Mouse (Mus musculus) lung, adult 2 months (tissue): ENCODE measurements at regions not wholly inside any gene's neighbourhood (a gene's known extent, or its start where the extent isn't known, plus 50 kb on each side); places are given as distances from the start of the nearest gene placed in this dataset.

ENCODE experiments used
- DNase-seq: peaks from one replicate; pipeline ENCODE4 v3.0.0; 2022
- H3K4me1 ChIP-seq: fragments of 200-500 bp; 2 replicates; pipeline ENCODE4 v1.6.1; 2011; ENCODE audit warnings: low read length; ENCODE audit not compliant: control insufficient read depth, insufficient read depth
- H3K4me3 ChIP-seq: fragments of 200-500 bp; replicated peaks from 2 replicates; pipeline ENCODE3; 2011; ENCODE audit warnings: low read depth, mild to moderate bottlenecking, control low read depth, low read length; ENCODE audit errors: extremely low read depth
- CTCF ChIP-seq: fragments of 200-500 bp; IDR thresholded peaks from 2 replicates; pipeline ENCODE4 v1.5.1; 2011; ENCODE audit warnings: mild to moderate bottlenecking, low read length, control low read depth; ENCODE audit not compliant: insufficient read depth
- POLR2A ChIP-seq: fragments of 200-500 bp; IDR thresholded peaks from 2 replicates; pipeline ENCODE4 v1.6.1; 2011; ENCODE audit warnings: low read depth, mild to moderate bottlenecking, control low read depth, low read length, borderline replicate concordance; ENCODE audit errors: extremely low read depth
- WGBS: fragments of 180-500 bp; shearing (Covaris S2); methylation state at CpG from one replicate; pipeline ENCODE4 v1.1.7; 2018; 5-methylcytosine and 5-hydroxymethylcytosine counted together

- no peak for TF ChIP-seq CTCF
- TF ChIP-seq POLR2A = no peak
- Histone ChIP-seq H3K4me1 (no peaks in the 10 kb centered on the region), H3K4me3 (no peak overlapping the region)
- no peak for DNase-seq
- WGBS = 70% methylated on average over 2 of the region's 2 CpGs
Observed at GRCm38 (mm10) chr7:70839190-70839589, 472.7 kb upstream of the Nr2f2 start.

DNA sequence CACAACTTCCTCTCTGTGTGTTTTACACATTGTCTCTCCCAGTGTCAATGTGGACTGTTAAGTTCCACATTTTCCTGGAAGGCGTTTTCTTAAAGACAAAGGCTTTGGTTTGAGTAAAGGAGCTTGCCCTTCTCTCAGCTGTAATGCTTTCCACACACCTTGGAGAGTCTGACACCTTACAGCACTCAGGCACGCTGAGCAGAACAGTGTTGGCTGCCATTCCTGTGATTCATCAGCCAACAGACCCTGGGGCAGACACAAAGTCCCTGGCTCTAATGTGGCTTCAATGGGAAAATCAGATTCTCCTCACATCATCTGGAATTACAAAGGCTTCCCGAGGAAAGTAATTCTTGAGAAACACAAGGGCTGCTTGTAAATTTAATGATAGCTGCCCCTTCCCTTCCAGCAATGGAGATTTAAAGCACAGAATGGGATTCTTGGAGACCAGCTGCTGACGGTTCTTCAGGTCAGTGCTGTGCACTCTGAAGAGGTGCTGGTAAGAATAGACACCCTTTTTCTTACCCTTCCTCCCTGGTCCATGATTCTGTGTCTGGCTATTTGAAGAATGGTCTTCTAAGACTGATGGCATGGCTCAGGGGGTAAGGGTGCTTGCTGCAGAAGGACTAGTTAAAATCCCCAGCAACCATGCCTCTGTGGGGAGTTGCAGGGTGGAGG, 468.4 kb upstream of the Nr2f2 start:
- WGBS = 37% methylated on average over 4 of the region's 4 CpGs
- no peaks in the 10 kb centered on the region for H3K4me1 ChIP-seq
- H3K4me3 ChIP-seq = no peak overlapping the region
- TF ChIP-seq CTCF (no peak), POLR2A (no peak)
- no peak for DNase-seq

GRCm38 (mm10) chr7:70828486-70829195, 462.1 kb upstream of the Nr2f2 start:
- DNase-seq = no peak

DNA sequence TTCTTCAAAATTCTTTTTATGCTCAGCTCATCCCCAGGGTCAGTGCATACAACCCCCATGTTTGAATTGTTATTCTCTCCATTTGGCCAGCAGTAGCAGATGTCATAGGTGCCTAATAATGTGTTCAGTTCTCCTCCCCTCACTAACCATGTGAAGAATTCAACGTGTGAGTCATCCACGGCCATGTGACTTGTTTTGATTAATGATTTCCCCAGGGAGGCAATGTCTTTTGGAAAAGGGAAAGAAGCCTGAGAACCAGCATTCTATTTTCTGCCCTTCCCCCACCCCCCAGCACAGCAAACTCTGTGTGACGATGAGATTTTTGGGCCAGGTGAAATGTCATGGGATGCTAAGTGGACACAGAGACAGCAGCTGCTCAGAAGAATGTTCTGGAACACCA, 459.5 kb upstream of the Nr2f2 start:
- TF ChIP-seq POLR2A (no peak), CTCF (no peak)
- Histone ChIP-seq H3K4me3 (no peak overlapping the region), H3K4me1 (no peaks in the 10 kb centered on the region)
- 47% methylated on average over 3 of the region's 3 CpGs for WGBS
- DNase-seq = no peak

More at GRCm38 (mm10) chr7:70828486-70829195, 462.1 kb upstream of the Nr2f2 start:
- TF ChIP-seq POLR2A = no peak
- WGBS = 33% methylated on average over 5 of the region's 5 CpGs
- no peak overlapping the region for H3K4me3 ChIP-seq
- H3K4me1 ChIP-seq = no peaks in the 10 kb centered on the region

GRCm38 (mm10) chr7:70823020-70823419, 456.5 kb upstream of the Nr2f2 start:
- no peak overlapping the region for H3K4me3 ChIP-seq
- DNase-seq = no peak

DNA sequence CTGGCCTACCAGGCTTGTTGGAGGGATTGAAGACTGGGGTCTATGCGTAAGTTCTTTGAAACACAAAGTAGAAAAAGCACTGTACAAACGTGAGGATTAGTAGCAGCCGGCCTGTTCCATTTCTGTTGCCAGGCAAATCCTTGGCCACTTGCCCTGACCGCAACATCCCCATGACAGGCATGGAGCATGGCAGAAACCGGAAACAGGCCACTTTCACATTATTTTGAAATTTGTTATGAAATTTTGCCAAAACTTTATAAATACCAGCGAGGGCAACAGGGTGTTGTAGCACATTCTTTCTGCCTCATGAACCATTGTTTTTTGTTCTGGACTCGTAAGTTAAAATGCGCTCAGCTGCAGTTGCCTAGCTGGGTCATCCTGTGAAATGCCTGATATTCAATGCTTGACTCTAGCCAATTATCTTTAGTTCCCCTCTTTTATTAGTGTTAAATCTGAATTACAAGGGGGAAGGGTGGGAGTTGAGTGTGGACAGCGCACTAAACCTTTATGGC, 455.8 kb upstream of the Nr2f2 start:
- 67% methylated on average over 9 of the region's 9 CpGs for WGBS
- DNase-seq = peak; percentile 22
- H3K4me3 ChIP-seq = no peak overlapping the region

More at GRCm38 (mm10) chr7:70823020-70823419, 456.5 kb upstream of the Nr2f2 start:
- H3K4me1 ChIP-seq = no peaks in the 10 kb centered on the region
- TF ChIP-seq CTCF = no peak
- TF ChIP-seq POLR2A = no peak
- WGBS = 33% methylated on average over 11 of the region's 11 CpGs

DNA sequence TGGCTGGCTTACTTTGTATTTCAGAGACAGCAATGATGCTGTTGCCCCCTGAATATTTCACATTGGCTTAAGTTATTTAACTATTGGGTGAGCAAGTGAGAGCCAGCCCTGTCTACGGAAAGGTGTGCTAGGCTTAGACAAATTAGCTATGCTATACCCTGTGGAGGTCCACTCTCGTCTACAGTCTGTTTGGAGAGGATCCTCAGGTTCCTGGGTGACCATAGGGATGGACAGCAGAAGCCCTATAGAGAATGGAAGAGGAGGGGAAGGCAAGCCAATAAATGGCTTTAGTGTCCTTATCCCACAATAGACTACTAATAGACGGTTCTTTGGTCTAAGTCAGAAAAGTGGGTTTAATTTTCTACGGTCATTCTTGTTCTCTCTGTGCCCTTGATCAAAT, 455.3 kb upstream of the Nr2f2 start:
- TF ChIP-seq CTCF (no peak), POLR2A (no peak)
- DNase-seq = no peak
- Histone ChIP-seq H3K4me3 (no peak overlapping the region), H3K4me1 (no peaks in the 10 kb centered on the region)
- 91% methylated on average over 4 of the region's 4 CpGs for WGBS

More for the DNA sequence above, 455.8 kb upstream of the Nr2f2 start:
- no peaks in the 10 kb centered on the region for H3K4me1 ChIP-seq
- TF ChIP-seq POLR2A (no peak), CTCF (no peak)

DNA sequence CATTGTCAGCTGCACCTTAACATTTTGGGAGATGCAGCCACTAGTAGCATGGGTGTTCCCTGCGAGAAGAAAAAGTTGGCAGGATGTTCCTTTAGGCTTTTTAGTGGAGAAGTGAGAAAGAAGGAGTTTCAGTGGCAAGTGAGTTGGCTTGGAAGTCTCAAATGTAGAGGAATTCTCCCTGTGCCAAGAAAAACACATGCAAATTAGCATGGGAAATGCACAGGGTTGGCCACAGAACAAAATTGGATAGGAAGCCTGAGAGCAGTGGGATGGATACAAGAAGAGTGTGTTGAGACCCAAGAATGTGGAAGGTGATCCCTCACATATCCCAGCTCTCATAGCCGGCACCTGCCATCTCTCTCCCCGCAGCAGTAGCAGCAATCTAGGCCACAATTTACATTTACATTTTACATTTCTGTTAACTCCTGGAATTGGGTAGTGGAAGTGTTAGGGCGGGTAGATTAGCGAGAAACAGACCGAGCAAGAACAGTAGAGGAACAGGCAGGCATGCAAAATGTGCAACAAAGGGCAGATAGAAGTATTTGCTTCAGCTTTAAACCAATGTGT, 450.9 kb upstream of the Nr2f2 start:
- Histone ChIP-seq H3K4me1 (no peaks in the 10 kb centered on the region), H3K4me3 (no peak overlapping the region)
- no peak for TF ChIP-seq POLR2A
- TF ChIP-seq CTCF = no peak
- no peak for DNase-seq
- WGBS = 91% methylated on average over 6 of the region's 6 CpGs

DNA sequence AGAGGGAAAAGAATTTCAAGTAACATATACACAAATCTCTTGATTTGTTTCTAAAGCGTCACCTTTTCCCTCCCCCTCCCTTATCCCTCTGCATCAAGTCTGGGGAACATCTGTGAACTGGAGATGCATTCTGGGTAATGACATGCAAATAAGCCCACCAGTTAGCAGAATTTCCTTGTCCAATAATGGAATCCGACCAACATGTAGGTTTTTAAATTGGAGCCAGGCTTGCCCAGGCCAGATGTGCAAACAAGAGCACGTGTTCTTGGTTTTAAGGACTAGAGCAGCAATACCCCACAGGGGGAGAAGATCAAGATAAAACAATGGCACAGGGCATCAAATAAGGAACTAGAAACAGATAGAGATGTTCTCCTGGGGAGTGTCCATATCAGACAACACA, 447.9 kb upstream of the Nr2f2 start:
- no peak for TF ChIP-seq CTCF
- TF ChIP-seq POLR2A = no peak
- H3K4me3 ChIP-seq = no peak overlapping the region
- DNase-seq = no peak
- no peaks in the 10 kb centered on the region for H3K4me1 ChIP-seq
- WGBS = 66% methylated on average over 3 of the region's 3 CpGs
